Mouse (Mus musculus): ENCODE data around the gene Usp33.

Gene Usp33

GRCm38 (mm10) chr3:152402671-152403066 is 56.4 kb downstream of the Usp33 start:
- no peak for DNase-seq

GRCm38 (mm10) chr3:152403827-152404226 is 57.5 kb downstream of the Usp33 start:
- DNase-seq = no peak

GRCm38 (mm10) chr3:152405420-152405819 is 59.1 kb downstream of the Usp33 start:
- no peak for DNase-seq

- no peak for DNase-seq
Observed at GRCm38 (mm10) chr3:152405978-152406640, 59.8 kb downstream of the Usp33 start.

- DNase-seq = no peak
Observed at GRCm38 (mm10) chr3:152410980-152411551, 64.8 kb downstream of the Usp33 start.

- DNase-seq = no peak
Observed at GRCm38 (mm10) chr3:152412362-152412761, 66.1 kb downstream of the Usp33 start.

GRCm38 (mm10) chr3:152428925-152429324 is 82.6 kb downstream of the Usp33 start:
- DNase-seq = no peak

- DNase-seq = no peak
Observed at GRCm38 (mm10) chr3:152432677-152433076, 86.4 kb downstream of the Usp33 start.

GRCm38 (mm10) chr3:152435590-152435989 is 89.3 kb downstream of the Usp33 start:
- no peak for DNase-seq

GRCm38 (mm10) chr3:152438068-152438467 is 91.8 kb downstream of the Usp33 start:
- DNase-seq = peak; percentile 27

GRCm38 (mm10) chr3:152442795-152443194 is 96.5 kb downstream of the Usp33 start:
- DNase-seq = no peak
